Mouse (Mus musculus): ENCODE results near the gene Amigo3. TPM values are rescaled to one million over a fixed set of nuclear protein-coding genes. Genes with fewer than 3 reads are reported as not detected.

Amigo3 gene
- polyA plus RNA-seq, 1 experiment from 2014 or later: 1.8 TPM

- ATAC-seq (ENCODE audit: low FRiP score): no peak
- no peaks in the 10 kb centered on the region for H3K4me1 ChIP-seq (replicated peaks; ENCODE audit: control insufficient read depth, insufficient read depth, low read length)
- H3K4me3 ChIP-seq (ENCODE audit: low read depth, low read length): no peak overlapping the region
- no peaks in the 10 kb centered on the region for H3K9me3 ChIP-seq (ENCODE audit: control insufficient read depth, low read length)
- no peak for DNase-seq (ENCODE audit: low spot score)
- no peak overlapping the region for H3K4me2 ChIP-seq (replicated peaks; ENCODE audit: low read depth, low read length)
- H3K36me3 ChIP-seq (ENCODE audit: control insufficient read depth, insufficient read depth, low read length): no peaks in the 10 kb centered on the region
- H3K9ac ChIP-seq (ENCODE audit: low read depth, low read length): no peak overlapping the region
- WGBS: 94% methylated on average over 7 of the region's 7 CpGs
- no peak overlapping the region for H3K27ac ChIP-seq (ENCODE audit: low read depth, low read length)
- no peaks in the 10 kb centered on the region for H3K27me3 ChIP-seq (ENCODE audit: control insufficient read depth, insufficient read depth, low read length)
Observed at GRCm38 (mm10) chr9:108069529-108069928, 16.6 kb downstream of the Amigo3 start.

GRCm38 (mm10) chr9:108071801-108072200, 18.8 kb downstream of the Amigo3 start:
- Histone ChIP-seq H3K36me3 (ENCODE audit: control insufficient read depth, insufficient read depth, low read length) (no peaks in the 10 kb centered on the region), H3K9me3 (ENCODE audit: control insufficient read depth, low read length) (no peaks in the 10 kb centered on the region), H3K4me3 (ENCODE audit: low read depth, low read length) (no peak overlapping the region), H3K4me1 (replicated peaks; ENCODE audit: control insufficient read depth, insufficient read depth, low read length) (no peaks in the 10 kb centered on the region), H3K4me2 (replicated peaks; ENCODE audit: low read depth, low read length) (no peak overlapping the region), H3K27ac (ENCODE audit: low read depth, low read length) (no peak overlapping the region), H3K27me3 (ENCODE audit: control insufficient read depth, insufficient read depth, low read length) (no peaks in the 10 kb centered on the region), H3K9ac (ENCODE audit: low read depth, low read length) (no peak overlapping the region)
- DNase-seq (ENCODE audit: low spot score): no peak
- WGBS: 79% methylated on average over 4 of the region's 4 CpGs
- no peak for ATAC-seq (ENCODE audit: low FRiP score)

GRCm38 (mm10) chr9:108072481-108072924, 19.5 kb downstream of the Amigo3 start:
- WGBS: 70% methylated on average over 9 of the region's 9 CpGs
- no peak for DNase-seq (ENCODE audit: low spot score)
- H3K4me2 ChIP-seq (replicated peaks; ENCODE audit: low read depth, low read length): no peak overlapping the region
- no peaks in the 10 kb centered on the region for H3K36me3 ChIP-seq (ENCODE audit: control insufficient read depth, insufficient read depth, low read length)
- no peaks in the 10 kb centered on the region for H3K4me1 ChIP-seq (replicated peaks; ENCODE audit: control insufficient read depth, insufficient read depth, low read length)
- no peak overlapping the region for H3K27ac ChIP-seq (ENCODE audit: low read depth, low read length)
- no peak for ATAC-seq (ENCODE audit: low FRiP score)
- H3K4me3 ChIP-seq (ENCODE audit: low read depth, low read length): no peak overlapping the region
- H3K9me3 ChIP-seq (ENCODE audit: control insufficient read depth, low read length): no peaks in the 10 kb centered on the region
- H3K27me3 ChIP-seq (ENCODE audit: control insufficient read depth, insufficient read depth, low read length): no peaks in the 10 kb centered on the region
- no peak overlapping the region for H3K9ac ChIP-seq (ENCODE audit: low read depth, low read length)

- 65% methylated on average over 7 of the region's 7 CpGs for WGBS
- Histone ChIP-seq H3K36me3 (ENCODE audit: control insufficient read depth, insufficient read depth, low read length) (no peaks in the 10 kb centered on the region), H3K4me3 (ENCODE audit: low read depth, low read length) (no peak overlapping the region), H3K27ac (ENCODE audit: low read depth, low read length) (no peak overlapping the region), H3K4me1 (replicated peaks; ENCODE audit: control insufficient read depth, insufficient read depth, low read length) (peaks cover 3% of the 10 kb centered on the region; the same call in 1 of the 2 replicates), H3K4me2 (replicated peaks; ENCODE audit: low read depth, low read length) (no peak overlapping the region), H3K9ac (ENCODE audit: low read depth, low read length) (no peak overlapping the region), H3K27me3 (ENCODE audit: control insufficient read depth, insufficient read depth, low read length) (no peaks in the 10 kb centered on the region), H3K9me3 (ENCODE audit: control insufficient read depth, low read length) (no peaks in the 10 kb centered on the region)
- ATAC-seq (ENCODE audit: low FRiP score): no peak
- no peak for DNase-seq (ENCODE audit: low spot score)
Observed at GRCm38 (mm10) chr9:108073141-108073930, 20.4 kb downstream of the Amigo3 start.

- H3K27ac ChIP-seq (ENCODE audit: low read depth, low read length): no peak within 1 kb of the TSS; the same call in 1 of the 2 replicates
- WGBS: 80% methylated on average over 5 of the region's 5 CpGs
- peaks cover 22% of the 10 kb centered on the region for H3K27me3 ChIP-seq (ENCODE audit: control insufficient read depth, insufficient read depth, low read length)
- H3K4me2 ChIP-seq (replicated peaks; ENCODE audit: low read depth, low read length): peak within 1 kb of the TSS; percentile 79
- ATAC-seq (ENCODE audit: low FRiP score) (no peak), DNase-seq (ENCODE audit: low spot score) (no peak)
- peaks cover 4% of the 10 kb centered on the region; the same call in 1 of the 2 replicates for H3K36me3 ChIP-seq (ENCODE audit: control insufficient read depth, insufficient read depth, low read length)
- peaks cover 3% of the 10 kb centered on the region; the same call in 1 of the 2 replicates for H3K4me1 ChIP-seq (replicated peaks; ENCODE audit: control insufficient read depth, insufficient read depth, low read length)
- peak within 1 kb of the TSS; percentile 86 for H3K4me3 ChIP-seq (ENCODE audit: low read depth, low read length)
- no peaks in the 10 kb centered on the region for H3K9me3 ChIP-seq (ENCODE audit: control insufficient read depth, low read length)
- H3K9ac ChIP-seq (ENCODE audit: low read depth, low read length): peak within 1 kb of the TSS; percentile 98
Observed at GRCm38 (mm10) chr9:108080168-108080567, 27.2 kb downstream of the Amigo3 start, which contains the start of gene Mst1. Gene Mst1, plus strand, starts transcription at chr9:108080436.

GRCm38 (mm10) chr9:108082549-108082948, 29.6 kb downstream of the Amigo3 start:
- H3K4me1 ChIP-seq (replicated peaks; ENCODE audit: control insufficient read depth, insufficient read depth, low read length): peaks cover 3% of the 10 kb centered on the region; the same call in 1 of the 2 replicates
- DNase-seq (ENCODE audit: low spot score): no peak
- no peak for ATAC-seq (ENCODE audit: low FRiP score)
- H3K27me3 ChIP-seq (ENCODE audit: control insufficient read depth, insufficient read depth, low read length): peaks cover 22% of the 10 kb centered on the region
- H3K9ac ChIP-seq (ENCODE audit: low read depth, low read length): no peak overlapping the region
- peak overlapping the region; percentile 14 for H3K4me2 ChIP-seq (replicated peaks; ENCODE audit: low read depth, low read length)
- no peak overlapping the region for H3K27ac ChIP-seq (ENCODE audit: low read depth, low read length)
- 7% methylated on average over 19 of the region's 19 CpGs for WGBS
- H3K36me3 ChIP-seq (ENCODE audit: control insufficient read depth, insufficient read depth, low read length): peaks cover 11% of the 10 kb centered on the region
- no peaks in the 10 kb centered on the region for H3K9me3 ChIP-seq (ENCODE audit: control insufficient read depth, low read length)
- no peak overlapping the region; the same call in 1 of the 2 replicates for H3K4me3 ChIP-seq (ENCODE audit: low read depth, low read length)

- ATAC-seq (ENCODE audit: low FRiP score): no peak
- H3K36me3 ChIP-seq (ENCODE audit: control insufficient read depth, insufficient read depth, low read length): peaks cover 11% of the 10 kb centered on the region
- peak within 1 kb of the TSS; percentile 14 for H3K4me2 ChIP-seq (replicated peaks; ENCODE audit: low read depth, low read length)
- H3K4me3 ChIP-seq (ENCODE audit: low read depth, low read length): no peak within 1 kb of the TSS; the same call in 1 of the 2 replicates
- H3K4me1 ChIP-seq (replicated peaks; ENCODE audit: control insufficient read depth, insufficient read depth, low read length): peaks cover 3% of the 10 kb centered on the region; the same call in 1 of the 2 replicates
- no peak within 1 kb of the TSS for H3K9ac ChIP-seq (ENCODE audit: low read depth, low read length)
- DNase-seq (ENCODE audit: low spot score): no peak
- no peak within 1 kb of the TSS for H3K27ac ChIP-seq (ENCODE audit: low read depth, low read length)
- 37% methylated on average over 12 of the region's 12 CpGs for WGBS
- H3K27me3 ChIP-seq (ENCODE audit: control insufficient read depth, insufficient read depth, low read length): peaks cover 22% of the 10 kb centered on the region
- H3K9me3 ChIP-seq (ENCODE audit: control insufficient read depth, low read length): no peaks in the 10 kb centered on the region
Observed at GRCm38 (mm10) chr9:108082988-108083431, 30.1 kb downstream of the Amigo3 start, which contains the start of gene Rnf123. Gene Rnf123, minus strand, starts transcription at chr9:108083346.

GRCm38 (mm10) chr9:108083561-108083960, 30.6 kb downstream of the Amigo3 start:
- Histone ChIP-seq H3K36me3 (ENCODE audit: control insufficient read depth, insufficient read depth, low read length) (peaks cover 11% of the 10 kb centered on the region), H3K9ac (ENCODE audit: low read depth, low read length) (no peak overlapping the region), H3K4me2 (replicated peaks; ENCODE audit: low read depth, low read length) (no peak overlapping the region), H3K9me3 (ENCODE audit: control insufficient read depth, low read length) (no peaks in the 10 kb centered on the region), H3K4me3 (ENCODE audit: low read depth, low read length) (no peak overlapping the region), H3K4me1 (replicated peaks; ENCODE audit: control insufficient read depth, insufficient read depth, low read length) (no peaks in the 10 kb centered on the region), H3K27ac (ENCODE audit: low read depth, low read length) (no peak overlapping the region), H3K27me3 (ENCODE audit: control insufficient read depth, insufficient read depth, low read length) (peaks cover 22% of the 10 kb centered on the region)
- WGBS: 77% methylated on average over 6 of the region's 6 CpGs
- DNase-seq (ENCODE audit: low spot score): no peak
- ATAC-seq (ENCODE audit: low FRiP score): no peak

GRCm38 (mm10) chr9:108085261-108085660, 32.3 kb downstream of the Amigo3 start:
- Histone ChIP-seq H3K36me3 (ENCODE audit: control insufficient read depth, insufficient read depth, low read length) (peaks cover 11% of the 10 kb centered on the region), H3K9me3 (ENCODE audit: control insufficient read depth, low read length) (no peaks in the 10 kb centered on the region), H3K4me1 (replicated peaks; ENCODE audit: control insufficient read depth, insufficient read depth, low read length) (no peaks in the 10 kb centered on the region), H3K9ac (ENCODE audit: low read depth, low read length) (no peak overlapping the region), H3K4me3 (ENCODE audit: low read depth, low read length) (no peak overlapping the region), H3K27me3 (ENCODE audit: control insufficient read depth, insufficient read depth, low read length) (peaks cover 22% of the 10 kb centered on the region), H3K4me2 (replicated peaks; ENCODE audit: low read depth, low read length) (no peak overlapping the region), H3K27ac (ENCODE audit: low read depth, low read length) (no peak overlapping the region)
- no peak for DNase-seq (ENCODE audit: low spot score)
- no peak for ATAC-seq (ENCODE audit: low FRiP score)
- 93% methylated on average over 4 of the region's 4 CpGs for WGBS
